In the genomic region with DNA sequence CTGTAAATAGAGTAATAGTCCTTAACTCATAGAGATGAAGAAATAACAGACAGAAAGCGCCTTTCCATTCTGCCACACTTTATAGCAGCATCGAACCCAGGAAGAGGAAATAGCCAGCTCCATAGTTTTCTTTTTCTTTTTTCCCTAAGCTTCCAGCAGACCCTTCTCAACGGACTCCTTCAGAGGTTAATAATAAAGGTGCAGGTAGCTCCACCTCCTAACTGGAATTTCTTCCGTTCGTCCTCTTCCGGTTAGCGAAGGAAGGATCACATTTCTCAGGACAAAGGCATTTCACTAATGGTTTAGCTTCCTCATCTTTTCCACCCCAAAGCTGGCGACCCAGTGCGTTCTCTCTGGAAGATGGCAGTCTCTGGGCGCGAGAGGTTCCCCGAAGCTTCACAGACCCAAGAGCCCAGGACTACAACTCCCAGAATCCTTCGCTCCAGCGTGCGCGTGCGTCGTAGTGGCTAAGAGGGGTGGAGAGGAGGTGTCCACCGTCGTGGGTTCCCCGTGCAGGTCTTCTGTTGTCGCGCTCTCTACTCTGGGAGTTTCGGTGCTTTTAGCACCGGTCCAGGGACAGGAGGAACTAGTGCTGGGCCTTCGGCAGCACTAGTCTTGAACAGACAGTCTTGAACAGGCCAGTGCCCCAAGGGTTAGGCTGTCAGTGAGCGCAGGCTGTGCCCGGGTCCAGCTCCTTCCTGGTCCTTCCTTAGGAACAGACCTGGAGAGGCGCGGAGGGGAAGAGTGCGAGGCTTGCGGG, we compare ENCODE assay signal across 8 mouse cellular contexts. TPM values are rescaled to one million over a fixed set of nuclear protein-coding genes. Genes with fewer than 3 reads are reported as not detected.
DNase-seq lines count a peak whose midpoint lies in the region; ATAC-seq and TF ChIP-seq lines count a peak whose summit lies in the region.

A gene (plus strand): TSS at position 254 of the 760 bp plus-strand sequence.

- no peaks in the 10 kb centered on the region for H3K27me3 ChIP-seq in hindbrain, embryonic 10.5 days (ENCODE audit: insufficient read depth, poor library complexity, severe bottlenecking)
- no peaks in the 10 kb centered on the region for H3K27me3 ChIP-seq in lung, postnatal 0 days (replicated peaks; ENCODE audit: insufficient read depth, low read length)

- 1% methylated on average over 32 of the region's 32 CpGs for WGBS in hindbrain, embryonic 10.5 days
- 1% methylated on average over 32 of the region's 32 CpGs for WGBS in lung, postnatal 0 days

- H3K4me1 ChIP-seq in hindbrain, embryonic 10.5 days (replicated peaks): peaks cover 25% of the 10 kb centered on the region
- no peaks in the 10 kb centered on the region; the same call in 1 of the 2 replicates for H3K4me1 ChIP-seq in lung, postnatal 0 days (ENCODE audit: insufficient read depth, low read depth, low read length)

- DNase-seq in MEL-GATA-1-ER (ENCODE audit: extremely low read depth, low read depth): peak; percentile 86
- peak; percentile 92 for DNase-seq in cerebellum, adult 8-10 months
- peak; percentile 91 for DNase-seq in hindbrain, embryonic 10.5 days (ENCODE audit: low spot score)
- peak; percentile 93 for DNase-seq in layer of hippocampus, adult 9-11 months
- peak; percentile 90 for DNase-seq in lung, postnatal 0 days (ENCODE audit: low spot score)
- DNase-seq in ovary, postnatal 14 days (ENCODE audit: low spot score): peak; percentile 82
- DNase-seq in thymus, postnatal 14 days: peak; percentile 96

- H3K9ac ChIP-seq in lung, postnatal 0 days (replicated peaks; ENCODE audit: low read depth): peak within 1 kb of the TSS; percentile 13; the same call in 1 of the 2 replicates

- peak; percentile 89 for ATAC-seq in frontal cortex, adult (ENCODE audit: low TSS enrichment)
- peak; percentile 78 for ATAC-seq in lung, postnatal 0 days

- peak within 1 kb of the TSS; percentile 99 for H3K4me2 ChIP-seq in lung, postnatal 0 days (replicated peaks; ENCODE audit: low read depth, low read length)

- TF ChIP-seq EP300 in lung, postnatal 0 days (IDR thresholded peaks at IDR 0.05): no peak

- H3K9me3 ChIP-seq in hindbrain, embryonic 10.5 days: no peaks in the 10 kb centered on the region
- H3K9me3 ChIP-seq in lung, postnatal 0 days (ENCODE audit: low read length): no peaks in the 10 kb centered on the region

- peaks cover 13% of the 10 kb centered on the region for H3K36me3 ChIP-seq in hindbrain, embryonic 10.5 days
- H3K36me3 ChIP-seq in lung, postnatal 0 days (ENCODE audit: insufficient read depth, low read length): peaks cover 8% of the 10 kb centered on the region; the same call in 1 of the 2 replicates

- no peak for TF ChIP-seq CTCF in lung, postnatal 0 days (IDR thresholded peaks at IDR 0.05)

- H3K27ac ChIP-seq in hindbrain, embryonic 10.5 days: peak within 1 kb of the TSS; percentile 87
- H3K27ac ChIP-seq in lung, postnatal 0 days (ENCODE audit: low read length): peak within 1 kb of the TSS; percentile 58

- peak within 1 kb of the TSS; percentile 74 for H3K4me3 ChIP-seq in hindbrain, embryonic 10.5 days
- H3K4me3 ChIP-seq in lung, postnatal 0 days (ENCODE audit: low read depth, low read length): peak within 1 kb of the TSS; percentile 58

RNA-seq across cellular contexts. Expression of the gene that starts here (rescaled TPM):
- 9.2 and 10.1 TPM in 2 replicates for polyA plus RNA-seq in hindbrain, embryonic 10.5 days (2016; fragmentation: Nextera tagmentation; extraction: Ambion mirVana)
- 5.9 and 6.2 TPM in 2 replicates for polyA plus RNA-seq in lung, postnatal 0 days (2015; fragmentation: Nextera tagmentation; extraction: Ambion mirVana)

Comparison
In these comparisons a context has a peak if more than half of its experiments do, and no peak if none do; other contexts are left out.
1. Peak in every context shown above with its lines: DNase-seq, ATAC-seq, H3K4me3 ChIP-seq and H3K27ac ChIP-seq.